Mouse (Mus musculus): ENCODE results near the gene Dolk.

DNA sequence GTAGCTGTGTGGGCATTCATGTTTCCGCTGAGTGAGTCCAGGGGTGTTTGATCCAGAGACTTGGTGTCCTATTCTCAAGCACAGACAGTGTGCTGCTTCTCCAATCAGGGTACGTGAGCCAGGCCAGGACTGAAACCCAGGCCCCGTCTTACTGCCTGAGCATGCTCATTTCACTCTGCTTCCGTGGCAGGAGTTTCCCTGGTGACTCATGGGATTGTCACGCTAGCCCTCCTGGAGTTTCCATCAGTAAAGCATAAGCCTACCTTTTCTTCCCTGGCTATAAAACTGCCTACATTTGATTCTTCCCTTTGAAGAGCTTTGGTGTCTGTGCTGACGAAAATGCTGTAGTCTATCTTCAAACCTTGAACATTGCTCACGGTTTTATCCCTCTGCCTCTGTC, 37.0 kb upstream of the Dolk start:
- TF ChIP-seq CTCF (IDR thresholded peaks at IDR 0.05; ENCODE audit: low read depth, low read length) = no peak
- TF ChIP-seq POLR2A (IDR thresholded peaks at IDR 0.05; ENCODE audit: borderline replicate concordance, low read depth, low read length) = no peak

Data from bone marrow macrophage, adult 2 months (primary cell).